Mouse (Mus musculus): ENCODE measurements around the gene Prdm16. TPM values are rescaled to one million over a fixed set of nuclear protein-coding genes. Genes with fewer than 3 reads are reported as not detected.

Gene Prdm16
- total RNA-seq, 2 experiments from 2014 or later = 20.7 to 22.2 TPM

DNA sequence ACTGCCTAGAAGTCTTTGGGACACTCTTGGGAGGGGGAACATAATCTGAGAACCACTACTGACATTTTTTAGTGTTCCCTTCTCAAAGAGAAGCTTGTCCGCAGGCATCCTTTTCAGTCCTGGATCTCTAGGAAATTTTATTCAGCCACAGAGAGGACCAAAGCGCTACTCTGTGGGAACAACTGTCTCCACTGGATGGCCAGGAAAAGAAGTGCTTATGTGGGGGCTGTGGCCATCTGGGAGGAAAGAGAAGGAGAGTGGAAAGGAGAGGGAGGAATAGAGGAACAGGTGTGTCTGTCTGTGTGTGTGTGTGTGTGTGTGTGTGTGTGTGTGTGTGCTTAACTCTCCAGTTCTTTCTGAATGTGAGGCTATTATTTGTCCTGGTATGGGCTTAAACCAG, 271.9 kb downstream of the Prdm16 start:
- no peak for DNase-seq
- intact Hi-C loops (cut with DNase I) = no loop called here

DNA sequence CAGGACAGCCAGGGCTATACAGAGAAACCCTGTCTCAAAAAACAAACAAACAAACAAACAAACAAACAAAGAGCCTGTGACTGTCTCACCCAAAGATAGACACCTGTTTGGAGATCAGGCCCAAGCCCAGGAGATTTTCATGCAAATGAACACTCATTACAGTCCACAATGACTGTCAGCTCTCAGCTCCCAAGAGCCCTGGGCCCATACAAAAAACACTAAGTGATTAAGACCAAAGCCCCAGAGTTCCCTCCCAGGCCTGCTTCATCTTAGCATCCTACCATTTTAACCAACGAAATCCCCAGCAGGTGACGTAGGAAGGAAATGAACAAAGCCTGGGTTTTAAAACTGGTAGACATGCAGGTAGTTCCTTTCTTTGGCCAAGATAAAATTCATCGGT, 275.8 kb downstream of the Prdm16 start:
- intact Hi-C loops (cut with DNase I) = no loop called here
- no peak for DNase-seq

DNA sequence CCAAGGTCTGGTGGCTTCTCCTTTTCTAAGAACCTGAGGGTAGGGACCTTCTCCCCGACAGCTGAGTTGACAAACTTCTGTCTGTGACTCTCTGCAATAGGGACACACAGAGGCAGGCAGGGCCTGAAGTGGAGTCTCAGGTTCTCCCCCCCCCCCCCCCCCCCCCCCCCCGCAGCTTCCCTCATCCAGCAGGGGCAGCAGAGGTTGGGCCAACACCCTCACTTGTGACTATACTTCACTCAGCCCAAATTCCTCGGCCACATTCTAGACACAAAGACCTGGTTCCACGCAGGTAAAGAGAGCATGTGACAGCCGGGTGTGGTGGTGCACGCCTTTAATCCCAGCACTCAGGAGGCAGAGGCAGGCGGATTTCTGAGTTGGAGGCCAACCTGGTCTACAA, 276.2 kb downstream of the Prdm16 start:
- no peak for DNase-seq
- intact Hi-C loops (cut with DNase I) = no loop called here

DNA sequence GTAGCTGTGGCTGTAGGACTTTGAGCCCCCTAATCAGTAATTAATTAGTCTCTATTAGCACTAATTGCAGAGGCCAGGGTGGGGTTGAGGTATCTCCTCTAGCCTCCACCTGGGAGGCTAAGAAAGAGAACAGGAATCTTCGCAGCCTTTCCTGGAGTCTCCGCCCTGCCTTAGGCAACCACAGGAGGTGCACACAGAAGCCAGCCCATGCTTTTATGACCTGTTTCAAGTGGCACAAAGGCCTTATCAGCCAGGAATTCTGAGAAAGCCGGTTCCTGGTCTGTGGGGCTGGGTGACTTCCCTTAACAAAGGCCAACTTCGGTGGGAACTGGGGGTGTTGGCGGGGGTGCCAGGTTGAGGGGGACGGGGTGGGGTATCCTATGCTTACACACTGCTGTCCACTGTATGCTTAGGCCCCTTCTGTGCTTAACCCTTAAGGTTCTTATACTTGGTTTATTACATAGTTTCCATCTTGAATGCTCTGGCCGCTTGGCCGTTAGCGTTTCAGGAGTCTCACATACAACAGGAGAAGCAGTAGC, 276.8 kb downstream of the Prdm16 start:
- intact Hi-C loops (cut with DNase I) = loop anchor here (2.0 kb wide), 1 partner anchor 31 kb away; no protein-coding TSS in a partner anchor
- DNase-seq = peak in 1 of 2 experiments; percentile 10

DNA sequence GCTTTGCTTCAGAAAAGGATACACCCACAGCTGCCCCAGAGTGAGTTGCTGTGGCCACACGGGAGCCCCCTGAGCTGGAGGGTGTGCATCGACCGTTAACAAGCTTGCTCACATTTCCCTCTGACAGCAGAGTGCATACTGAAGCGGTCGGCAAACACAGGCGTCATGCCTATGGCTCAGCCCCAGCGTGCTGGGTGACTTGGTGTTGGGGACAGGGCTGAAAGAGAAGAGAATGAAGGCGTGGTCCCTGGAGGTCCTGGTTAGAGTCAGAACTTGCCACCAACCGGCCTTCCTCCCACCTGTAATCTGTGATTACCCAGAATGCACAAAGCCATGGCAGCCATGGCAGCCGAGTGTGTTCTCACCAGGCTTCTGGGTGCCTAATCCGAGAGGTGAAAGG, 277.9 kb downstream of the Prdm16 start:
- DNase-seq = no peak
- intact Hi-C loops (cut with DNase I) = loop anchor here (2.0 kb wide), 1 partner anchor 30 kb away; no protein-coding TSS in a partner anchor

DNA sequence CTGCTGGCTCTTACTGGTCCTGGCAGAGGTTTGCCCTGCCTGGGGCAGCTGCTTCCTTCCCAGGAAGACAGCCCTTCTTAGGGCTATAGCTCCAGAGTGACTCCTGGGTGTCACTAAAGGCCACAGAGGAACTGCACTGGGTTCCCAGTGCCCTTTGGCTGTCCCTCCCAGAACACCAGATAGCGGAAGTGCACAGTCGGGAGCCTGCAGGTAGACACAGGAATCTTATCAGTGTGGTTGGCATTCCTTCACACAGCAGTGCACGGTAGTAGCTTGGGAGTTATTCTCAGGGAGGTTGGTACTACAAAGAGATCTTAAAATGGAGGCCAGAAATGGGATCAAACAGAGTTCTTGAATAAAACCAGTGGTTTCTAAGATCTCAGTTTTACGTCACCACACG, 278.3 kb downstream of the Prdm16 start:
- intact Hi-C loops (cut with DNase I) = loop anchor here (2.0 kb wide), 1 partner anchor 30 kb away; no protein-coding TSS in a partner anchor
- DNase-seq = peak in 1 of 2 experiments; percentile 49

DNA sequence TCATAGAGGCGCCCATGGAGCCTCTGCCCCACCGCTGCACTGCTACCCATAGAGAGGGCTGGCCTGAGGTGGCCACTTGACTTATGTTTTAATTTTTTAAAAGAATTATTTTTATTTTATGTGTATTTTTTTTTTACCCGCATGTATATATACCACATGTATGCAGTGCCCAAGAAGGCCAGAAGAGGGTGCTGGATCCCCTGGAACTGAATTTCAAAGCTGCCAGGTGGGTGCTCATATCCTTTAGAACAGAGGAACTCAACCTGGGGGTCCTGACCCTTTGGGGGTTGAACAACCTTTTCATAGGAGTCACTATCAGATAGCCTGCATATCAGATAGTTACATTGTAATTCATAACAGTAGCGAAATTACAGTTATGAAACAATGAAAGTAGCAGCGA, 281.3 kb downstream of the Prdm16 start:
- intact Hi-C loops (cut with DNase I) = no loop called here
- DNase-seq = no peak

DNA sequence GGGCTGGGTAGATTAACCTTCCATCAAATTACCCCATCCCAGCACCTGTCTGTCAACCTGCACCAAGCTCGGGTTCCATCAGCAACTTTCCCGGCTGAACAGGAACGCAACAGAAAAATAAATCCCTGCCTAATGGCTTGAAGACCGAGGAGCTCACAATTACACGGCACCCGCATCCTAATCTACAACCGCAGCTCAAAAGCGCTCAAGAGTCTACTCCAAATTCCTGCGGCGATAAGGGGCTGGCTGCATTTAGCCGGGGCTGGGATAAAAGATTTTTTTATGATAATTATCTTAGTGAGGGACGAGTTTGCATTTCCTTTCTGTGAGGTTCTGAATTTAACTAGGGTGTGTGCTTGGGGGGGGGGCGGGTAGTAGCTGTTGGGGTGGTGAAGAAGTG, 284.4 kb downstream of the Prdm16 start:
- no peak for DNase-seq
- intact Hi-C loops (cut with DNase I) = no loop called here

DNA sequence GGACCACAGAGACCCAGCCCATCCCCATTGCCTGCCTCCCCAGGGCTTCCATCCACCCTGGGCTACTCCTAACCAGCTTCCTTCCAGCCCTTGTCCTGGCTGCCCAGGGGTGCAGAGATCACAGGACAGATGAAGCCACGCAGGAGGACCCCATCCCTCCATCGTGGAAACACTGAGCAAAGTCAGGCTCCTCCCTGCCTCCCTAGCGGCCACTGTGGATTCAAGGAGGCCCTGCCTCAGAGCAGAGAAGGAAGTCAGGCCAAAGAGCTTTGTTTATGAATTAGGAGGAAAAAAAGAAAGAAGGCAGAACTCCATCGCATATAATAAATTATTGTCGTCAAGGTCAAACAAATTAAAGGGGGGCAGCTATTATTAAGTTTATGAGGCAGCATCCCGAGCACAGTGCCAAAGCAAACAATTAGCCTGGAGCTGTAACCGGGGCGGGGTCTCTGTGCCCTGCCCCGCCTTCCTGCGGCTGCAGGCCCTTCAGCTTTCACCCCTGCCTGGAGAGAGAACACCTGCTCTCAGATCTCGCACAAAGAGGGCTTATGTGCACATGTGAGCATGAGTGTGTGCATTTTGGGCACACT, 288.4 kb downstream of the Prdm16 start:
- DNase-seq = no peak
- intact Hi-C loops (cut with DNase I) = no loop called here

DNA sequence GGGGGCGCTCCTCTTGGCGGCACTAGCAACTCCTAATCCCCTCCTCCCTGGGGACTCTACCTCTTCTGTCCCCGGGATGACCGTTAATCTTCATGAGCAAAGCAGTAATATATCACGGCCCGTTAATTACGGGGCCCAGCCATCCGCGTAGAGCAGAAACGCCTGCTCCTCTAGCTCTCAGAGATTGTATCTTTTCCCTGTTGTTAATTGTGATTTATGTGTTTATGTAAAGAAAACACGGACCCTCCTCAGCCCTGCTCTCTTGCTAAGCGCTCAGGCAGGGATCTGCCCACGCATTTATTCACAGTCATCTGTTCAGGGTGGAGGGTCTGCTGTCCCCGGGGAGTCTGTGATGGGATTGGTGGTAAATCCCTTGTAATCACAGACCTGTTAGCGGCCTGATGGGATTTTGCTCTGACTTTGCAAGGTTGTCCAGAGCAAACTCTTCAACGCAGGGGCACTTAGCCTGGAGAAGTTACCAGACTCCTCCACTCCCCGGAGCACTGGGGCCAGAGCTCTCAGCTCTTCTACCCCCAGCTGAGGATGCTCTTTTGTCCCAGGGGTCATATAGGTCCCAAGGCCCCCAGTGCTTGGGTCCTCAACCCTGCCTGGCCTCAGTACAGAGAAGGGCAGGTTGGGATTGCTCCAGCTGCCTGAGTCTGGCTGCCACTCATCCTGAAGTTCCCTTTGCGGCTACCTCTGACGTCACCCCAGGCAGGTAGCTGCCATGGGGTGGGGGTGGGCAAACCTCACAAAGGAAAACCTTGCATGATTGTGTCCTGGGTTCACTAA, 289.7 kb downstream of the Prdm16 start:
- no peak for DNase-seq
- intact Hi-C loops (cut with DNase I) = no loop called here

DNA sequence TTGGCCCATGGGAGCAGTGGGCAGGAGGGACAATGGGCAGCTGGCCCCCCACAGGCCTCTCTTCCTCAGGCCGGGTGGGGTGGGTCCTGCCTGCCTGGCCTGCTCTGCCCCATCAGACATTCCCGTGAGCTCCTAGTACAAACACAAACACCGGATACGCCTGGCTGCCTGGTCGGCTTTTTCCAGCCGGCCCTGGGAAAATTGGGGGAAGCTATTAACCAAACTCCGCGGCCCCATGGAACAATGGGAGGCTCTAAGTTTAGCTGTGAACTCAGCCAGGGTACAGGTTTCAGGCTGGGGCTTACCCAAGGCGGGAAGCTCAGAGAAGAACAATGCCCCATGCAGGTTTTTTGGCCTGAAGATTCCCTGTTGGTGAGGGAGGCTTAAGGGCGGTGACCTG, 300.0 kb downstream of the Prdm16 start:
- peak; percentile 57 to 66 for DNase-seq
- intact Hi-C loops (cut with DNase I) = no loop called here

DNA sequence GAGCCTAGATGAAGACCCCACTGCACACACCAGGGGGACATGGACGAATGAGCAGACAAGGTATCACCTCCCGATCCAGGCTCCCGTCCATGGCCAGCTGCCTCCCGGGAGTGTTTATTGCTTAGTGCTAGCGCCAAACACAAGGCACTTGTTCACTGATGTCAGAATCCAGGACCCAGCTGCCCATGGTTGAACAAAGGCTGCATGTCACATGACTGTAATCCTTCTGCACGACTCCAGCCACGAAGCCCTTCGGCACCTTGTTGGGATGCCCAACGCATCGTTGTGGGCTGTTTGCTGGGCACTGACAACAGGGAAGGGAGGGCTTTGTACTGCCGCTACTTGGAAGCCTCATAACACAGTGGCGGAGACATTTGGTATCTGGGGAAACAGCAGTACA, 300.9 kb downstream of the Prdm16 start, which contains the start of gene B230104I21Rik:
Gene B230104I21Rik, plus strand, starts transcription at position 367 of the 400 bp plus-strand sequence.
- intact Hi-C loops (cut with DNase I) = no loop called here
- DNase-seq = no peak

DNA sequence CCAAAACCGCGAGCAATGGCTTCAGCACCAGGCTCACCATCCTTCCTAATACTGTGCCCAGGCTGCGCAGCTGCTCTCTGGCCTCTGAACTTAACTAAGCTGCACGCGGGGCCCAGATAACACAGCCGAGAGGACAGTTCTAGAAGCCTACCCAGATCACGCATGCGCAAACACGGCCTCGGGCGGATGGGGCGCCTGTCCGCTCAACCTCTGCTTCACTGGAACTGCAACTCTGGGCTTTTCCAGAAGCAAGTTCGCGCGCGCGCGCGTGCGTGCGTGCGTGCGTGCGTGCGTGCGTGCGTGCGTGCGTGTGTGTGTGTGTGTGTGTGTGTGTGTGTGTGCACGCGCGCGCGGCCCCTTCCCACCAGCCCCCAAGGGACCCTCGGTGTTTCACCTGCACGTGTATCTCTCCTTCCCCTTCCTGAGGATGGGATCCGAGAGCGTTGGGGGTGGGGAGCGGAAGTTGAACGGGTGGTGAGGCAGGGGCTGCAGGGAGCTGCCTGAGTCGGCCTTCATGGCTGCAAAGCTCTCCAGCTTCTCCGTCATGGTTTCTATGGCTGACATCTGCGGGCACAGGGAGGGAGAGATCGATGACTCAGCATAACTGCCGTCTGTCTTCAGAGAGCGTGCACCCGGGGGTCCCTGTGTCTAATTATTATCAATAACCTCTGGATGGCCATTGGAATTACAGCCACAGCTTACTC, 301.8 kb downstream of the Prdm16 start:
- intact Hi-C loops (cut with DNase I) = loop anchor here (5.0 kb wide), 1 partner anchor 477 kb away; no protein-coding TSS in a partner anchor

DNA sequence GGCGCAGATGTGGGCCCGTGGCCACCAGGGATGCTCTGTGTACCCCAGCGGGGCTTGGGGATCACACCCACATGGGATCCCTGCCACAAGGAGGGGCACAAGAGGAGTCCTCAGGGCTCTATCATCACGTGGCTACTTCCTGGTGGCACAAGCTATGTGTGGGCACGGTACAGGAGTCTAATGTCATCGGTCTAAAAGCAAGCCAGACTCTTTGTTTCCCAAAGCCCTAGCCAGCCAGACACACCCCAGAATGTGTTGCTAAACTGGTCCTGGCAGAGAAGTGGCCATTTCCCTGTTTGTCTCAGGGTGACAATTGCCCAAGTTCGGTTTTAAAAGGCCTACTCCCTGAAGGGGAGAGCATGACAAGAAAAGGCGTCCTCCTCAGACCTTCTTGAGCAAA, 303.4 kb downstream of the Prdm16 start:
- peak; percentile 51 to 67 for DNase-seq
- intact Hi-C loops (cut with DNase I) = loop anchor here (5.0 kb wide), 1 partner anchor 479 kb away; no protein-coding TSS in a partner anchor

More for the DNA sequence above, 301.8 kb downstream of the Prdm16 start:
- peak; percentile 42 to 53 for DNase-seq

DNA sequence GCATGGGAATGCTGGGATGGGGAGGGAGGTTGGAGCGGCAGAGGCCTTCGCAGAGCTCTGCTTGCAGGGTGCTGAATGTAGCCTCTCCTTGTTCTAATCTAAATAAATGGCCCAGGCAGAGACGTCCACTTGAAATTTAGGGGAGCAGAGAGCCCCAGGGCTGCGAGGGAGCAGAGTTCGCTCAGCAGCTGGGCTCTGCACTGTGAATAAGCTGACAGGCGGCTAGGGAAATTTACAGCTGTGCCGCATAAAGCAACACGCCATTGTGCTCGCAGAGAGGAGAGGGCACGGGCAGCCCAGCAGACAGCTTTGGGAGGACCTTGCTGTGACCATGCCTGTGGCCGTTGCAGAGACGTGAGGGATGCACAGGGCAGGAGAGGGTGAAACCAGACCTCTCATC, 305.4 kb downstream of the Prdm16 start:
- no peak for DNase-seq
- intact Hi-C loops (cut with DNase I) = loop anchor here (2.0 to 5.0 kb wide), 2 partner anchors 304 to 481 kb away; no protein-coding TSS in a partner anchor

DNA sequence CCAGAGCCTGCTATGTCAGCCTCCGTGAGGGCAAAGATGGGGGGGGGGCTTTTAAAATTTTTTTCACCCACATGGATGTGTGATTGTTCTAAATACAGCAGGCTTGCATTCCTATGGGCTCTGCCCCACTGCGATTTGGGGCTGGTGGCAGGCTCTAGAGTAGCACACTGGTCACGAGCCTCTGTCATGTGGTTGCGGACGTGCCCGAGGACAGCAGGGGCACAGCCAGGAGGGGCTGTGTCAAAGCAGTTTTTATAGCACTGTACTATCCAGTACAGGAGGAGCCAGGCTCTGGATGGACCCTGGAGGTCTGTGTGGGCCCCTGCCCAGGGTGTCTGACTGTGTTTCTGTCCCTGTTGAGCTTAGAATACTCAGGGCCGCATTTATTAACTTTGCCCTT, 306.7 kb downstream of the Prdm16 start:
- DNase-seq = peak; percentile 66 to 77
- intact Hi-C loops (cut with DNase I) = loop anchor here (2.0 to 5.0 kb wide), 2 partner anchors 305 to 482 kb away; no protein-coding TSS in a partner anchor

DNA sequence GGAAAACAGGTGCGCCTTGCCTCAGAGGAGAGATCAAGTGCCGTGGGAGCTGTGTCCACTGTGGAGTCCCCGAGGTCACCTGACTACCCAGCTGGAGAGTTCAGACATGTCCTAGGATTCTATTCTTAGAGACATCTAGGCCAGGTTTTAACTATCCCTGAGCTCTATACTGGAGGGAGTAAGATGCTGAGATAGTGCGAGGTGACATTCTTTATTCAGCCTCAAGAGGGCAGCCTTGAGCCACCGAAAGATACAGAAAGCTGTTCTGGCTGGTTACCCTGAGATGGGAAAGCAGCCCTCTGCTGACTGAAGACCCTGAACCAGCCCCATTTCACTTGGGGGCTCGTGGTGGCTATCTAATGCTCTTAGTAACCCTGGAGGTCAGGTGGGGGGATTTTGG, 307.8 kb downstream of the Prdm16 start:
- peak; percentile 74 to 86 for DNase-seq
- intact Hi-C loops (cut with DNase I) = loop anchor here (1.0 to 10.0 kb wide), 6 partner anchors 30 to 468 kb away; no protein-coding TSS in a partner anchor

DNA sequence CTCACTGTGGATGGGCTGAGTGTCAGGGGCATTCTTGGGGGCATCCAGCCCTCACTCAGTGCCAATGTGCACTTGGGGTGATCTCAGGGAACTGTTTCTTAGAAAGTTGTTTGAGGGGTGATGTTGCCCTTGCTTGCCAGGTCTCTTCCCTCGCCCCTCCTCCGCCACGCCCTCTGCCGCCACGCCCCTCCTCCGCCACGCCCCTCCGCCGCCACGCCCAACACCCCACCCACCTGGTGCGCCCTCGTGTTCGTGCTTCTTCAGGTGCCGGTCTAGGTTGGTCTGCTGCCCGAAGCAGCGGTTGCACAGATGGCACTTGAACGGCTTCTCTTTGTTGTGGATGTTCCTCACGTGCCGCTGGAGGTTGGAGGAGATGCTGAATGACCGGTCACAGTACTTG, 308.2 kb downstream of the Prdm16 start:
- intact Hi-C loops (cut with DNase I) = loop anchor here (2.0 to 10.0 kb wide), 5 partner anchors 30 to 469 kb away; no protein-coding TSS in a partner anchor
- no peak for DNase-seq

DNA sequence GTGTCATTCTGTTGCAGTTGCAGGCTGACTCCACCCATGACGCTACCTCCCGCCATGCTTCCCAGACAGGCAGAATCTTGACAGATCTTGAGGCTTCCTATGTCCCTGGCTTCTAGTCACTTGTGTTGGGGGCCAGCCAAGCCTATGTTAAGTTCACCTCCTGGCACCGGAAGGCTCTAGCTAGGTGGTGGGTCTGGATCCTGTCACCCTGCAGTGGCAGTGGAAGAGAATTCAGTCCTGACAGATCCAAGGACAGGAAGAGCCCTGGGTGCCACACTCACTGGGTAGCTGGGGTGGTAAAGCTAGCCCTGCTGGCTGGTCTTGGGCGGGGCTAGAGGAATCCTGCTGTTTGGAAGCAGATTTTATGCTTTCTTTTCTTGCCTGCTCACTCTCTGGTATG, 311.3 kb downstream of the Prdm16 start:
- intact Hi-C loops (cut with DNase I) = loop anchor here (5.0 to 10.0 kb wide), 2 partner anchors 189 to 472 kb away; no protein-coding TSS in a partner anchor
- DNase-seq = peak in 1 of 2 experiments; percentile 48

DNA sequence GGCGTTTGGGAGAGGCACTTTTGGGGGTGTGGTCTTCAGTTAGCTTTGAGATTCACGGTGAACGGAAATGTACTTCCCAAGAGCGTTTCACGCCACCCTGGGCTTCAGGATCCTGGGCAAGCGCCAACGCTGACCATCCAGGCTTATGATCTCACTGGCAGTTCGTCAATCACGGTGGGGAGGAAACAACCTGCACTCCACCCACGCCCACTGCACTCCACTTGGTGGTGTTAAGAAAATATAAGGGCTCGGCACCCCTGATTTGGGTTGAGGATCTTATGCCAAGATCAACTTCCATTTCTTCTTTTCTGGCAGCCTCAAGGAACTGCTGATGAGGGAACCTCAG, 323.1 kb downstream of the Prdm16 start:
- no peak for DNase-seq
- intact Hi-C loops (cut with DNase I) = no loop called here

Measured in heart, postnatal 10 days (tissue).